Mouse (Mus musculus): Measurements from ENCODE around the gene Ide. TPM values are rescaled to one million over a fixed set of nuclear protein-coding genes. Genes with fewer than 3 reads are reported as not detected.

Gene Ide
- polyA plus RNA-seq, 1 experiment from 2014 or later = 46.1 TPM

Other genes with a start within 250 kb of the Ide start
- 112 and 116 TPM in 2 replicates for gene March5, start 130.3 kb downstream of the Ide start, polyA plus RNA-seq (2016; fragmentation: Nextera tagmentation; extraction: Ambion mirVana)
- 0.87 and 2.9 TPM in 2 replicates for gene Cpeb3, start 129.3 kb downstream of the Ide start, polyA plus RNA-seq (2016; fragmentation: Nextera tagmentation; extraction: Ambion mirVana)
- 60.1 and 80.2 TPM in 2 replicates for gene Kif11, start 38.6 kb upstream of the Ide start, polyA plus RNA-seq (2016; fragmentation: Nextera tagmentation; extraction: Ambion mirVana)
- gene Hhex, start 97.0 kb upstream of the Ide start, polyA plus RNA-seq (2016; fragmentation: Nextera tagmentation; extraction: Ambion mirVana) = 6.6 and 7.7 TPM in 2 replicates
- gene Exoc6, start 212.6 kb upstream of the Ide start, polyA plus RNA-seq (2016; fragmentation: Nextera tagmentation; extraction: Ambion mirVana) = 6.7 and 9.2 TPM in 2 replicates

Data from hindbrain, embryonic 10.5 days (tissue).